Mouse (Mus musculus) cerebellum, adult 11-12 months (tissue): ENCODE measurements around the gene Fbxw21.
A peak's percentile ranks its signal among the peaks of the same experiment; 100 is the strongest.

Source experiments
- DNase-seq: peaks from one replicate; pipeline ENCODE4 v3.0.0; 2022

The Fbxw21 gene

DNA sequence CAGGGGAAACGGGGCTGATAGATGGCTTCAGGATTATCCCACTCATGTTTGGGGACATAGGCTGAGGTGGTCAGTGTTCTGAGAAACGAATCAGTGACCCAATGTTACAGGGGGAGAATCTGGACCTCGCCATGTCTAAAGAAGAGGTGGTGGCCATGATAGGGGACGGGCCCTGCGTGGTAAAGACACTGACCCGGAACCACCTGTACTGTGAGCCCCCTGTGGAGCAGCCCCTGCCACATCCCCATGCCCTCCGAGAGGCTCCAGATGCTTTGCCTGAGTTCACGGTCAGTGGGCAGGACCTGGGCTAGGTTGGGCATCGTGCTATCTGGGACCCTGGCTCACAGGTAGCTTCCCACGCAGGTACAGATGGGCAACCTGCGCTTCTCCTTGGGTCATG, 51.6 kb downstream of the Fbxw21 start:
- DNase-seq, result no peak

DNA sequence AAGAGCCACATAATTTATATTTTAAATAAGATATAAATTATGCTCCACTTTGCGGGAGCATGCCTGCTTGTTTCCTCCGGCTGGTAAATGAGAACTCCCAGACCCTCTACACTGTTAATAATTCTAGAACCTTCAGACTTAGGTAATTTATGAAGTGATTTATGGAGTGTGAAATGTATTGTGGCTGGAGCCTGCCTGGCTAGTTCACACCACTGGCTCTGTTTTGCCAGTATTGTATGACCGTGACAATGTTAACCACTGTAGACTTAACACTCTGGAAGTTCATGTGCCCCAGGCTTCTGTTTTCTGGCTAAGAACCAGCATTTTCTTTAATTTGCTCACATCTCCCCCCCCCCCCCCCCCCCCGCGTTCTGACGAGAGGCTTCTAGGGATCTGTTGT, 54.5 kb downstream of the Fbxw21 start:
- DNase-seq, result no peak

DNA sequence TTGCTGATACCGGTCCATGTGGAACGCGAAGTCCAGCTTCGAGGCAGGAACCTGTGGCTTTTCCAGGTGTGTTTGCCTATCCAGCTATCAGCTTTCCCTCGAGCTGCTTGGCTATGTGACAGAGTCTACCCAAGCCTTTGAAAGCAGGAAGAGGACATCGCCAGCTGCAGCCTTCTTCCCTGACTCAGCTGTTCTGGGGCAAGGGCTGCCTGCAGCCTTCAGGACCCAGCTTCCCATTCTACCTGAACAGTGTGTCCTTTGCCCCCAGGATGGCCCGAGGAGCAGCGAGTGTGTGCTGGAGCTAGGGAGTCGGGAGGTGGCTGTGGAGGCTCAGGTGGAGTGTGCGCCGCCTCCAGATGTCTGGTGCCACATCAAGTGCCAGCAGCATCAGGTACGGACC, 56.2 kb downstream of the Fbxw21 start:
- DNase-seq, result no peak

DNA sequence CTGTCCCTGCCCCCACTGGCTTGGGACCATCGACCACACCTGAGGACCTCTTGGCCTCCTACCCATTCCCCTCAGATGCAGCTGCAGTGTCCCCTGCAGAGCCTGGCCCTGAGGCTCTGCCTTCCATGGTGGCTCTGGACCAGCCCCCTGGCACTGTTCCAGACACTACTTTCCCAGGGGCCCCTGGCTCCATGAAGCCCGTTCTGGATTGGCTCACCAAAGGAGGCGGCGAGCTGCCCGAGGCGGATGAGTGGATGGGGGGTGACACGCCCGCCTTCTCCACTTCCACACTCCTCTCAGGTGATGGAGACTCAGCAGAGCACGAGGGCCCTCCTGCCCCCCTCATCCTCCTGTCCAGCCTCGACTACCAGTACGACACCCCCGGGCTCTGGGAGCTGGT, 56.8 kb downstream of the Fbxw21 start:
- no peak for DNase-seq

DNA sequence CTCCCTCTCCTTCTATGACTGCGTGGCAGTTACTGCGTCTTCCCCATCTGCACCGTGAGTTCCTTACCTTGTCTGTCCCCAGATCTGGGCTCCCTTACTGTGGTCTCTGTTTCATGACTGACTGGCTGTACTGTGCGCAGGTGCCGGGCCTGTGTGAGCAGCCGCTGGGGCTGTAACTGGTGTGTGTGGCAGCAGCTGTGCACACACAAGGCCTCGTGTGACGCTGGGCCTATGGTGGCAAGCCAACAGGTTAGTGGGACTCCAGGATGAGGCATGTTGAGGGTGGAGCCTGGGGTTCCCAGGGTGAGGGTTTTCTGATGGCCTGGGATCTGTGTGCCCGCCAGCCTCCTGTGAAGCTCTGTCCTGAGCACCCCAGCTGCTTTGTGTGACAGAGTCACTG, 57.8 kb downstream of the Fbxw21 start:
- no peak for DNase-seq

DNA sequence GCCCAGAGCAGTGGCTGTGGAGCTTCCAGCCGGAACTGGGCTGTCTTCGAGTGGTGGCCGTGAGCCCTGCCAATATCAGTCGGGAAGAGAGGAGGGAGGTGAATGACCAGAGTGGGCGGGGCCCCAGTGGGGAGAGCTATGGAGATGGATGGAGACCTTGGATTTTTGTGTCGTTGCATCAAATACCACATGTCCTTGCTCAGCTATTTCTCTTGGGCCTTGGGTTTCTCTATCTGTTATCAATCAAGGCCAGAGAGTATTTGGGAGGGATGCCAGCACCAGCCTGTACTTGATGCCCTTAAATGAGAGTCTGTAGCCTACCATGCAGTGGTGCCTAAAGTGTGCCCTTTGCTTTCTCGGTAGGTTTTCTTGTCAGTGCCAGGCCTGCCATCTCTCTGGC, 58.6 kb downstream of the Fbxw21 start:
- DNase-seq, result no peak

DNA sequence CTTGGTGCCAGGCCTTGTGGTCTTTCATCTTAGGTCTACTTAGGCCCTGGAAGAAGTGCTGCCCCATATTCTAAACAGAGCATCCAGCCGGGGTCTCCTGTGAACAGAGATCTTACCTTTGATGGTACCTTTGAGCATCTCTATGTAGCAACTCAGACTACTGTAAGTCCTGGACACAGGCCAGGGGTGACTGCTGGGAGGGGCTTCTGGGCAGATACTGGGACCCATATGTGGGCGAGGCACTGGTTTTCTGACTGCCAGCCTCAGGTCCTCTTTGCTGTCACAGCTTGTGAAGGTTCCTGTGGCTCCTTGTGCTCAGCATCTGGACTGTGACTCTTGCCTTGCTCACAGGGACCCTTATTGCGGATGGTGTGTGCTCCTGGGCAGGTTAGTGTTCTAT, 59.3 kb downstream of the Fbxw21 start:
- DNase-seq, result no peak

DNA sequence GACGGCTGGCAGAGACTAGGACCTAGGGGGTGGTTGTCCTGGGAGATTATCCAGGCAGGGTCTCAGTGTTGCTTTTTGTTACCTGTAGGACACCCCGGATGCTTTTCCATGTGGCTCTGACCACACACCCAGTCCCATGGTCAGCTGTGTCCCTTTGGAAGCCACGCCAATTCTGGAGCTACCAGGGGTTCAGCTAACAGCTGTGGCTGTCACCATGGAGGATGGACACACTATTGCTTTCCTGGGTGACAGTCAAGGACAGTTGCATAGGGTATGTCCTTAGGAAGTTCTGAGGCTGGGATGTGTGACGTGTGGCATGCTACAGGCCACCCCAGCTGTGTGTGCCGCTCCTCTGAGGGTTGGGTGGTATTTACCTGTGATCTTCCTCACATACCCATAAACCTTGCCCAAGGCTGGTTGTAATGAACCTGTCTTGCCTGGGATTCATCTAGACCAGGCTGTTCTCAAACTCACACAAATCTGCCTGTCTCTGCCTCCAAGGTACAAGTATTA, 59.9 kb downstream of the Fbxw21 start:
- DNase-seq, result no peak

DNA sequence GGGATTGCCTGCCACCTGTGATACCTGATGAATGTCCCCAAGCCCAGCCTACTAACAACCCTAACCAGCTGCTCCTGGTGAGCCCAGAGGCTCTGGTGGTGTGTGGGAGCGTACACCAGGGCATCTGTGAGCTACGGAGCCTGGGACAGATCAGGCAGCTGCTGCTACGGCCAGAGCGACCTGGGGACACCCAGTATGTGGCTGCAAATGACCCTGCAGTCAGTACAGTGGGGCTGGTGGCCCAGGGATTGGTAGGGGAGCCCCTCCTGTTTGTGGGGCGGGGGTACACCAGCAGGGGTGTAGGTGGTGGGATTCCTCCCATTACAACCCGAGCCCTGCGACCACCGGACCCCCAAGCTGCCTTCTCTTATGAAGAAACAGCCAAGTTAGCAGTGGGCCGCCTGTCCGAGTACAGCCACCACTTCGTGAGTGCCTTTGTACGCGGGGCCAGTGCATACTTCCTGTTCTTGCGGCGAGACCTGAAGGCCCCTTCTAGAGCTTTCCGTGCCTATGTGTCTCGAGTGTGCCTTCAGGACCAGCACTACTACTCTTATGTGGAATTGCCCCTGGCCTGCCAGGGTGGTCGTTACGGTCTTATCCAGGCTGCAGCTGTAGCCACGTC, 61.4 kb downstream of the Fbxw21 start:
- no peak for DNase-seq

DNA sequence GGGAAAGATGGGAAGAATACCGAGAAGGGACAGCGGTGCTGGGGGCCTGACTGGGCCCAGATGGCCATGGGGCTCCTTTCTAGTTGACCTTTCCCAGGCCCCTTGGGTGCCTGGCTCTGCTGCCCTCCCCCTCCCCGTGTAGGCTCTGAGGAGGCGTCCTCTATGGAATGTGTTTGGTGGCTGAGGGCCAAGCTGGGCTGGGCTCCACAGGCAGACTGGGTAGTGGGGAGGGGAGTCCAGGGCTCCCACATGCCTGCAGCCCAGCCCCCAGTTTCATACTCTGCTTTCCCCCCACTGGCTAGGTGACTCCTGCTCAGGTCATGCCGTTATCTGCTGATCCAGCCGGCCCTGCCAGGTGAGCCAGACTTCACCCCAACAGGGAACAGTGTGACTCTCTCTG, 62.9 kb downstream of the Fbxw21 start:
- DNase-seq, result no peak

DNA sequence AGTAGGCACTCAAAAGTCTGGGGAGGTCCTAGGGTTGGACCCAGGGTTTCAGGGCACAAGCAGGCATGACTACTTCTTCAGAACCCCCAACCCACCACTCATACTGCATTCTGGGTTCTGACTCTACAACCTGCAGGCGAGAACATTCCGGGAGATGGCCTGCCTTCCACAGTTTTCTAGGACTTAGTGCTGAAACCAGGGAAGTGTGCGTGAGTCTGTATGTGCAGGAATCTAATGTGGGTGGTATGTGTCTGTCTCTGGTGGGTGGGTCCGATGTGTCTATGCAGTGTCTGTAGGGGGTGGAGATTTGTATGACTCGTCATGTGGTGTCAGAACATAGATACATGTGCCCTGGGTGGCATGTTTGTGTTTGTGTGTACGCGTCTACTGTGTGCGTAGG, 63.5 kb downstream of the Fbxw21 start:
- DNase-seq, result no peak

DNA sequence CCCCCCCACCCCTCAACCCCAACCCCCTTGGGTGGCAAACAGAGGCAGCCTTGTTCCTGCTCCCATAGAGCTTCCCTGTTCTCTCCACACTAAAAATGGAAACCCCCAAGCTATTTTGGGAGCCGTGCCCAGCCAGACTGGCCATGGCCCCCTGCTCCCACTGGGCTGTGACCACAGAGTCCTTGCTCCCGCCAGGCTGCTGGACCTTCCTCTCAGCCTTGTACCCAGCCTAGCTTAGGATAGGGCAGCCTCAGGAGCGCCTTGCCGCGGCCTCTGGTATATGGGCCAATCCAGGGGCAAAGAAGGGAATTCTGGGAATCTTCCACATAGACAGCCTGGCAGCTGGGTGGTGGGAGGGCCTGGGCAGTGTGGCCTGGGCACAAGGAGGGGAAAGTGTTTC, 64.0 kb downstream of the Fbxw21 start:
- DNase-seq, result peak; percentile 66

DNA sequence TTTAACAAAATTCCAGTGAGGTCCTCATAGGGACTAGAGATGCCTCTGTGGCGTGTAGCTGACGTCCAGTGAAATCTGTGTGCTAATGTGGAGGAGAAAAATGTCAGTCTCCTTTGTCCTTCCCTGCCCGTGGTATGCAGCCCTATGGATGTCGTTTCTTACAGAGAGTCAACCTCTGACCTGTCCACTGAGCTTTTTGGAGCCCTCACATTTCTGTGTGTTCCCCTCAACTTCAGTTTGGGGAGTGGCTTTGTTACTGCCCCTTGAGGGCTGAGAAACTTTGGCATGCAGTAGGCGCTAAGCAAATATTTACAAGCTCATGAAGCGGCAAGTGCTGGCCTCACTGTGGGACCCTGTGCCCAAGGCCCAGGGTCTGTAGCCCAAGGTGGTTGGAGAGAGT, 64.5 kb downstream of the Fbxw21 start:
- no peak for DNase-seq

DNA sequence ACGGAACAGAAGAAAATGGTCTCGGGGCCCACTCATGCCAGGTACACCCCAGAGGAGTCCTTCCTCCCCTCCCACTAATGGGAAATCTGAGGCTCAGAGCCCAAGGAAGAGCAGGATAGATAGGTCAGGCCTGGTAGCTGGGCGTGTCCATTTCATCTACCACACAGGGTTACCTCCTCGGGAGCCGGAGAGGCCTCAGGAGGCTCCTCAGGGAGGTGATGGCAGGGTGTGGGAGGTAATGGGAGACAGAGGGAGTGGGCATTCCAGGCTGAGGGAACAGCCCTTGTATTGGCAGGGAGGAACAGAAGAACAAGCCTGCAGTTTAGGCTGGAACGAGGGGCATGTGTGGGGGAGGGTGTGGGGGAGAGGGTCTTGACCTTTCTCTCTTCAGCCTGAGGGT, 65.0 kb downstream of the Fbxw21 start:
- no peak for DNase-seq

DNA sequence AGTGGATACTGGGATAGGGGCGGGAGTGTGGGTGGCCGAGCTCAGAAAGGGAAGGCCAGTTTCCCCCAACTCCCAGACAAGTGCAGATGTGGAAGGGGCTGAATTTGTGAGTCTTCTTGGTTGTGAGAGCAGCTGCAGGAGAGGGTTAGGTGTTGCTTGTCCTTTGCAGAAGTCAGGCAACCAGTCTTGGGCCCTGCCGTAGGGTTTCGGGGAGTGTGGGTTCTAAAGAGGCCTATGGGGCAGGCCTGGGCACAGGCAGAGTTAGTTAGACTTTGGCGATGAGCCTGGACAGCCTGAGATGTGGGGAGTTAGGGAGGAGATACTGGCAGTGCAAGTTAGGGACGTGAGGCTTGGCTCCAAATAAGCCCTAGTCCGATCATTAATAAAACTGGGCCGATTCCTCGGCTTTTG, 65.6 kb downstream of the Fbxw21 start:
- no peak for DNase-seq

DNA sequence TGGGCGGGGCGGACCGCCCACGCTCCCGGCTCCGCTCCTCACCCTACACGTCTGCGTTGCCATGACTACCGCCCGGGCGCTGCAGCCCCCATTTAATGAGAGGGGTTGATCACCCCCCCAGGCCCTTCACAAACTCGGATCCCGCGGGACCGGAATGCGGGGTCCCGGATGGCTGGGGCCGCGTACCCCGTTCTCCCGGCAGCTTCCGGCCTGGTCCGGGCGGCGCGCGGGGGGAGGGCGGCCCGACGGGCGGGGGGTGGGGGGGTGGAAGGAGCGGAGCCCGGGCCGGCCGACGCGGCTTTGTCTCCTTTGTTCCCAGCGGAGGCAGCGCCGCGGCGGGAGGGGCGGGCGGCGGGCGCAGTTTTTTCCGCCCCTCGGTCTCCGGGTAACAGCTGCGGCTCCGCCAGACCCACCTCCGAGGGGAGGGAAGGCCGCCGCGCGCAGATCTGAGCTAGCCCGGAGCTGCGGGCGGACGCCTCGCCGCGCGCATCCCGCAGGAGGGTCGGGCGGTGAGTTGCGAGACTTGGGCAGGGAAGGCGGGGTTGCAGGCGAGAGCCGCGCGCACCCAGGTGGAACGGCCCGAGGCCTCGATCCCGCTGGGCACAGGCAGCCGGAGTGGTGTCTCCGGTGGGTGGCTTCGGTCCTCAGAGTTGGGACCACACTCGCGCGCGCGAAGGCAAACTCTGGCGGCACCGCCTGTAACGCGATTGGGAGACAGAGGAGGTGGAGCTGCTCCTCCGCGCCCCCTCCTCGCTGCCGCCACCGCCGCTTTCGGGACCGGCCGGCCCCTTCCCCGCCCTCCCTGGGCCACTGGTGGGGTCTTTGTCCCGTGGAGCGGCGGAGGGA, 66.5 kb downstream of the Fbxw21 start, which contains the start of gene Plxnb1:
Gene Plxnb1 (plus strand): TSS at position 253 of the 846 bp plus-strand sequence.
- DNase-seq, result peak; percentile 60

DNA sequence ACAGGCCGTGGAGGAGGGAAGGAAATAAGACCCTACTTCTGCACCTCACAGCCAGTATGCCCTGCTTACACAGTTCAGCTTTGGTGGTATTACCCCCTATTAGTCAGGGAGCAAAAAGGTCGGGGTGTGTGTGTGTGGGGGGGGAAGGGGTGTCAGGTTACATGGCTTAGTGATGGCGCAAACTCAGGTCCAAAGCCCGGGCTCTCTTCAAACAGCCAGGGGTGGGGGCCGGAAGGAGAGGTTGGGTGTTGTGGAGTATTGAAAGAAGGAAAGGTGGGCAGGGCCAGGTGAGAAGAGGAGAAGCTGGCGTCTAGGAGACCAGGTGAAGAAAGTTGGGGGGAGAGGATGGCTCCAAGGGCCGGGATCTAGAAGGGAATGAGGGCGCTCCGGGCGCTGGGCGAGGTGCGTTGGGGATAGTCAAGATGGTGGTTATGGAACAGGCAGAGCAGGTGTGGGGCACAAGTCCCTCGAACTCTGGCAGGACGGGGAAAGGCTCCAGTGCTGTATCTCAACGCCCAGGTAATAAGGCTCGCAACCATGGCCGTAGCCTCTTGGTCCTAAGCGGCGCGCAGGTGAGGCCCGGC, 67.2 kb downstream of the Fbxw21 start:
- no peak for DNase-seq

DNA sequence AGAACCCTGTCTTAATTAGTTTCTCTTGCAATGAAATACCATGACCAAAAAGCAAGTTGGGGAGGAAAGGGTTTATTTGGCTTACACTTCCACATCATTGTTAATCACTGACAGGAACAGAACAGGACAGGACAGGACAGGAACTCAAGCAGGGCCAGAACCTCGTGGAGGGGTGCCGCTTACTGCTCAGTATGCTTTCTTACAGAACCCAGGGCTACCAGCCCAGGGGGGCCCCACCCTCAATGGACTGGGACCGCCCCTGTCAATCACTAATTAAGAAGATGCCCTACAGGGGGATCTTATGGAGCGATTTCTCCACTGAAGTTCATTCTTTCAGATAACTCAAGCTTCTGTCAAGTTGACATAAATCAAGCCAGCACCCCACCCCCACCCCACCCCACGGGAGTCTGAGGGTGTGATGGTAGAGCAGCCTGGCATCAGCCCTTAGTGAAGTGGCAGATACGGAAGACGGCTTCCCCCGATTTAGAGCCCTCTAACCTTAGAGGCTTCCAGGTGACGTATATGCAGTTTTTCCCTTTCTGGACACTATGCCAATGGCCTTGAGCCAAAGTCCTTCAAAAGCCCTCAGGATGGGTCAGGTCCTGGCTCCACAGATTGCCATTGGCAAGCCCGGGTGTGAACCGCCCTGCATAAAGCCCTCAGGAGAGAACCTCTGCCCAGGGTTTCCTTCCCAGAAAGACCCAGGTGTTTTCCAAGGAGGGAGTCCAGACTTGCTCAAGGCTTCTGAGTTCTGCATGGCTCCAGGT, 67.9 kb downstream of the Fbxw21 start:
- DNase-seq, result no peak

DNA sequence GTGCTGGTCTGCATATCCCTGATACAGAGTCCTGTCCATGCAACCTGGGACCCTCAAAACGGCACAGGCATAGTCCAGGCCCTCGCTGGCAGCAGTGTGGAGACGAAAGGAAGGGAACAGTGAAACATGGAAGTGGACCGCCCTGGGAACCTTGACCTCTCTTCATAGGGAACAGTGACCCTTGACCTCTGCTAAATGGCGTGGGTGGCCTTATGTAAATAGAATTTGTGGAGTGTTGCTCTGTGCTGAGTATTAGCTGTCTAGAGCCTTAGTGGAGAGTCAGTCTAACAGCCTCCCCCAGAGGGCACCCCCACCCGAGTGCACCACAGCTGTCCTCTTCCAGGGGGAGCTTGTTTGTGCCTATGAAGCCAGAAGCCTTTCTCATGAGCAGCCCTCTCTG, 69.0 kb downstream of the Fbxw21 start:
- DNase-seq, result no peak

DNA sequence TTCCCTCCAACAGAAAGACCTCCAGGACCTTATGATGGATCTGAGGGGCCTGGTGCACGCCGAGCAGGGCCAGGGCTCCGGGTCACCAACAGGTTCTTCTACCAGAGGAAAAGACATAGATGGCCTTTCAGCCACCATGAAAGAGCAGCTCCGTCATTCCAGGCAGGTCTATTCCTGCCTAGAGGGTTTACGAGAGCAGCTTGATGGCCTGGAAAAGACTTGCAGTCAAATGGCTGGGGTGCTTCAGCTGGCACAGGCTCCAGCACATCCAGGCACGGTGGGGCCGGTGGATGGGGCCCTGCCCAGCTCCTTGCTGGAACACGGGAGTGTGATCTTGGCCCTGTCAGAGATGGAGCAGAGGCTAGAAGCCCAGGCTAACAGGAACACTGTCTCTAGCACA, 70.0 kb downstream of the Fbxw21 start:
- no peak for DNase-seq

DNA sequence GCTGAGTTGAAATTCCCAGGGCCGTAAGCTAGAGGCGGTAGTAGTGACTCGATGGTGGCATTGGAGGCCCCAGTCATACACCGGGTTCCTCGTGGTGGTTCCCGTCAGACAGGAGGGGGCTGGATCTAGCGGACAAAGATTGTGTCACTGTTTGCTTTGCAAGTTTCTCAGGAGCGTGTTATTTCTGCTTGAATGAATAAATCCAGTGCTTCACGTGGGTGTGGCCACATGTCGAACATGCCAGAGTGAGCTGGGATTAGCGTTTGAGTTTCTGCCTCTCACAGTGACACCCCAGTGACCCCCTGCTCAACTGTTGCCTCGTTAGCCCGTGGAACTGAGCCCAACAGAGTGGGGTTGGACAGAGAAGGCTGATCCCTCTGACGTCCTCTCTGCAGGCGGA, 71.4 kb downstream of the Fbxw21 start:
- DNase-seq, result no peak
